Mouse (Mus musculus) layer of hippocampus, adult 9-11 months (tissue): ENCODE results near the gene Clock.

Experiments used
- DNase-seq: peaks from one replicate; pipeline ENCODE4 v3.0.0; 2022

Clock gene

DNA sequence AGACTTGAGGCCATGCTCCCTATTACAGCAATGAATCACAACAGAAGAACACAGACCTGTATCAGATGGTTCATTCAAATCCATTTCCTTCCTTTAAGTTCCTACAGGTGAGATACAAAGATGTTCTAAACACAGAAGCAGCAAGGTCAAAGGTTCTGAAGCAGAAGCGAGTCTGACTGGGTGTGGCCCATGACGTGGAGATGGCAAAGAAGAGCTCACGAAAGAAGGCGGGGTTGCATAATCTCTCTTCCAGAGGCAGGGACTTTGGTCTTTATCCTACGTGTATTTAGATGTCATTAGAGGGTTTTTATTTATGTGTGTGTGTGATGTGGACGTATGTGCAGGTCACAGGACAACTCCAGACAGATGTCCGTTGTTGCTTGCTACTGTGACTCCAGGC, 126.9 kb downstream of the Clock start:
- no peak for DNase-seq

DNA sequence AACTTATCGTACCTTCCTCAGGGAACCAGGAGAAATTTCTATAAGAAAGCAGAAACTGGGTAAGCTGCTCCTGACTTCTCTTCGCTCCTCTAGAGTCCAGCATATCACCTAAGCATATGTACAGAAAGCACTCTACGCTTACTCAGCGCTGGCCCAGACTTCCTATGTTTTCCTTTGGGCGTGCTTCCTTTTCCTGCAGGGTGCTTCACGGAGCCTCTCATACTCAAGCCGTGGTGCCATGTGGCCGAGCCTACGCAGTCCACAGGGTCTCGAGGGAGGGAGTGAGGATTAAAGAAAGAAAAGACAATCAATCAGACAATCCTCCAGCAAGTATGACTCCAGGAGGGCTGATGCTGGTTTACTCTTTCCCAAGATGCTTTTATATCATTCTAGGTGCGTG, 127.8 kb downstream of the Clock start:
- DNase-seq: no peak

- no peak for DNase-seq
Measured at GRCm38 (mm10) chr5:76176411-76176810, 128.2 kb downstream of the Clock start.

DNA sequence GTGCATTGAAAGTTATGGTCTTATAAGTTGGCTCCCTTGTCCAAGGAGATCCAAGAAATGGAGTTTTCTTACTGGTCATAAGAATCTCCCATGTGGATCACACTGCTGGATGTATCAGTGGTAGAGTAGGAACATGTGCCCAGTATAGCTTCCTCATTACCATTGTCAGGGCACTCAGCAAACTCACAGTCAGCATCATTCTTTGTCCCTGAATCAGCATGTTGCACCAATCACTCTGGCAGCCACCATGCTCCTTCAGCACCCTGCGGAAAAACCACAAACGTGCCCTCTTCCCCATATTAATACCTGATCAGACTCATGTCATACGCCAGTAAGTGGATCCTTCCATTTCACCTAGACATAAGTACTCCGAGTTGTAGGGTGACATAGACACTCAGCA, 129.5 kb downstream of the Clock start:
- no peak for DNase-seq

- no peak for DNase-seq
Measured at GRCm38 (mm10) chr5:76171039-76171438, 133.6 kb downstream of the Clock start.

DNA sequence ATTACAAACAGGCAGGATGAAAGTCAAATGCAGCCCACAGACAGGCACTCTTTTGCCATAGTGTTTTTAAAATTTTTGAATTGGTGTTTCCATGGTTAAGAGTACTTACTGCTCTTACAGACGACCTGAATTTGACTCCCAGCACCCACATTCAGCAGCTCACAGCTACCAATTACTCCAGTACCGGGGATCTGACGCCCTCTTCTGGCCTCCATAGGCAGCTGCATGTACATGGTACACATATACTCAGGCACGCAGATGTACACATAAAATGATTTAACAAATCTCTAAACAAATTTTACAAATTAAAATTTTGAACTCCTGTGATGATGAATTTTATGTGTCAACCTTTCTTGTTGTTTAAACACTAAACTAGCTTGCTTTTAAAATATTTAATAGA, 134.1 kb downstream of the Clock start:
- no peak for DNase-seq

DNA sequence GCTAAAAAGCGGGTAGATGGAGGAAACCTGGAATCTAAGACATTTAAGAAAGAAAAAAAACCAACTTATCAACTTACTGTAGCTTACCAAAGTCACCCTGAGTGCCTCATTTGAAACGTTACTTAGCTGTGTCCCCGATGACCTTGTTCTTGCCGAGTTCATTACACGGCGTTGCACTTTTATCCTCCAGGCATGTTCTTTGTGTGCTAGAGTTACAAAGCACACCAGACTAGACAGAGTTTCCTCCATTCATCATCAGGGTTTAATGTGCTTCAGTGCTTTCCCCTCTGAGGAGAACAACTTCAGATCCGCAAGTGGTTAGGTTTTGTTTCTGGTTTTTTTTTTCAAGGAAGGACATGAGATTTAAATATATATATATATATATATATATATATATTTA, 139.8 kb downstream of the Clock start:
- no peak for DNase-seq

DNA sequence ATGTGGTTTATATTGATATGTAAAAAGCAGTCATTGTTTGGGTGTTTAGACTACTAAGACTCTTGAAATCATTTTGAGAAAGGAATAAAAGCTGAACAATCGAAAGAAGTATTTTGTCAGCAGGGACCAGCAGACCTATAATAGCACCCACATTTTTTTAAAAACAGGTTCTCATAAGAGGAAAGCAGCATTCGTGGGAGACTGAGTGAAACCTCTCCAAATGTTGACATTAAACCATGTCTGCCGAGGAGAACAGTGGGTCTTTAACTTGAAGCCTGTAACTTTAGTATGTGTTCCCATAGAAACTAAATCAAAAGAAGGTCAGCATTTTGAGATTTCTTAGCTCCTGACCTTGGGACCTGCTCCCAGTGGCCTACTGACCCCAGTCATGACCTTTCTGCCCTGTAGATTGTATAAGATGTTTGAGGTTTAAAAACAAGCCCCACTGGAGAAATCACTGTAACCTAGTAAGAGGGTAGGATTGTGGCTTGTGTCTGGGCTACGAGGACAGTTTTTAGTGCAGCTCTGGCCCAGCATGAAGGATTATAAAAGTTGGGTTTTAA, 140.7 kb downstream of the Clock start:
- DNase-seq: no peak

GRCm38 (mm10) chr5:76162926-76163325, 141.7 kb downstream of the Clock start:
- no peak for DNase-seq

DNA sequence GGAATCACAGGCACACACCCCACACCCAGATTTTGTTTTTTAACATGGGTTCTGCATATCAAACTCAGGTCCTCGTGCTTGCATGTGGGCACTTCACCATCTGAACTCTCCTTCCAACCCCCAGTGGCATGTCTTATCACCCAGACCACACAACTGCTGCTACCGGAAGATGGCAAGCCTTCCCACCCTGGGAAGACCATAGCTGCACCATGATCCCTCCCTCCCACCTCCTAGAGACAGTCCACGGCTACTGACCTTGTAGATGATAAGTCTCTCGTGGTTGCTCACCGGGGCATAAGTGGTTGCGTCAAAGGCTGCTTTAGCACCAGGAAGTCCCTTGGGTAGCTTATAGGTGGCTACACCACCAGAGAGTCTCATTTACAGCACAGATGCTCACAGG, 143.1 kb downstream of the Clock start:
- DNase-seq: no peak

DNA sequence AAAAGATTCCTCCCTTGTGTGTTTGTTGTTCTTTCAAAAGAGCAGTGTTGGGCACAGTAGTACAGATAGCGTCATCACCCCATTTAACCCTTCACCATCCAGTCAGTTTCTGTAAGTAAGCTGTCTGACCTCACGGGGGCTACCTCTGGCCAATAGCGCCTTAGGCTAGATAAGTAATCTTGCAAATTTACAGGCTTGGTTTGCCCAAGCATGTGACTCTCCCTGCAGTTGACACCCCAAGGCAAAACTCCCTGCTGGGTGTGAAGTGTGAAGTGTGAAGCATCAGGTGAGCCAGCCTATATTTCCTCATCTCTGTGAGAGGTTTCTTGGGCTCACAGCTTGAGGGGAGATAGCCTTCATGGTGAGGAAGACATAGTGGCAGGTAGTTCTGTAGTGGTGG, 144.5 kb downstream of the Clock start:
- no peak for DNase-seq
